Mouse (Mus musculus): Measurements from ENCODE around the gene Reln.

The Reln gene

GRCm38 (mm10) chr5:22274134-22274533 is 70.4 kb downstream of the Reln start:
- no peaks in the 10 kb centered on the region for H3K9me3 ChIP-seq (ENCODE audit: low read length)
- H3K4me3 ChIP-seq (replicated peaks; ENCODE audit: low read length) = no peak overlapping the region
- TF ChIP-seq POU5F1 (IDR thresholded peaks at IDR 0.05; ENCODE audit: borderline replicate concordance, low read length) (no peak), NANOG (IDR thresholded peaks at IDR 0.05; ENCODE audit: borderline replicate concordance, low read length) (no peak), CTCF (conservative IDR thresholded peaks at IDR 0.05; ENCODE audit: low read length) (no peak)
- no peaks in the 10 kb centered on the region for H3K27me3 ChIP-seq (ENCODE audit: insufficient read depth, low read length)
- no peaks in the 10 kb centered on the region for H3K36me3 ChIP-seq (ENCODE audit: insufficient read depth, low read length)
- no peaks in the 10 kb centered on the region for H3K4me1 ChIP-seq (replicated peaks; ENCODE audit: low read depth, low read length)

GRCm38 (mm10) chr5:22266489-22267301 is 77.8 kb downstream of the Reln start:
- TF ChIP-seq POU5F1 (IDR thresholded peaks at IDR 0.05; ENCODE audit: borderline replicate concordance, low read length) (no peak), CTCF (conservative IDR thresholded peaks at IDR 0.05; ENCODE audit: low read length) (no peak), NANOG (IDR thresholded peaks at IDR 0.05; ENCODE audit: borderline replicate concordance, low read length) (no peak)
- no peaks in the 10 kb centered on the region for H3K36me3 ChIP-seq (ENCODE audit: insufficient read depth, low read length)
- no peaks in the 10 kb centered on the region for H3K27me3 ChIP-seq (ENCODE audit: insufficient read depth, low read length)
- no peaks in the 10 kb centered on the region for H3K4me1 ChIP-seq (replicated peaks; ENCODE audit: low read depth, low read length)
- no peak overlapping the region for H3K4me3 ChIP-seq (replicated peaks; ENCODE audit: low read length)
- H3K9me3 ChIP-seq (ENCODE audit: low read length) = no peaks in the 10 kb centered on the region

- Histone ChIP-seq H3K4me3 (replicated peaks; ENCODE audit: low read length) (no peak overlapping the region), H3K4me1 (replicated peaks; ENCODE audit: low read depth, low read length) (no peaks in the 10 kb centered on the region), H3K9me3 (ENCODE audit: low read length) (no peaks in the 10 kb centered on the region), H3K36me3 (ENCODE audit: insufficient read depth, low read length) (no peaks in the 10 kb centered on the region), H3K27me3 (ENCODE audit: insufficient read depth, low read length) (no peaks in the 10 kb centered on the region)
- TF ChIP-seq NANOG (IDR thresholded peaks at IDR 0.05; ENCODE audit: borderline replicate concordance, low read length) (no peak), POU5F1 (IDR thresholded peaks at IDR 0.05; ENCODE audit: borderline replicate concordance, low read length) (no peak), CTCF (conservative IDR thresholded peaks at IDR 0.05; ENCODE audit: low read length) (no peak)
These were observed 82.1 kb downstream of the Reln start for GRCm38 (mm10) chr5:22262351-22262765.

- no peaks in the 10 kb centered on the region for H3K27me3 ChIP-seq (ENCODE audit: insufficient read depth, low read length)
- H3K36me3 ChIP-seq (ENCODE audit: insufficient read depth, low read length) = no peaks in the 10 kb centered on the region
- TF ChIP-seq NANOG (IDR thresholded peaks at IDR 0.05; ENCODE audit: borderline replicate concordance, low read length) (no peak), CTCF (conservative IDR thresholded peaks at IDR 0.05; ENCODE audit: low read length) (no peak), POU5F1 (IDR thresholded peaks at IDR 0.05; ENCODE audit: borderline replicate concordance, low read length) (no peak)
These were observed 89.2 kb downstream of the Reln start for GRCm38 (mm10) chr5:22255346-22255745.

GRCm38 (mm10) chr5:22253910-22254309 is 90.6 kb downstream of the Reln start:
- Histone ChIP-seq H3K27me3 (ENCODE audit: insufficient read depth, low read length) (no peaks in the 10 kb centered on the region), H3K4me3 (replicated peaks; ENCODE audit: low read length) (no peak overlapping the region), H3K9me3 (ENCODE audit: low read length) (no peaks in the 10 kb centered on the region), H3K4me1 (replicated peaks; ENCODE audit: low read depth, low read length) (no peaks in the 10 kb centered on the region), H3K36me3 (ENCODE audit: insufficient read depth, low read length) (no peaks in the 10 kb centered on the region)
- TF ChIP-seq CTCF (conservative IDR thresholded peaks at IDR 0.05; ENCODE audit: low read length) (no peak), NANOG (IDR thresholded peaks at IDR 0.05; ENCODE audit: borderline replicate concordance, low read length) (no peak)

More at GRCm38 (mm10) chr5:22255346-22255745, 89.2 kb downstream of the Reln start:
- Histone ChIP-seq H3K4me3 (replicated peaks; ENCODE audit: low read length) (no peak overlapping the region), H3K9me3 (ENCODE audit: low read length) (no peaks in the 10 kb centered on the region), H3K4me1 (replicated peaks; ENCODE audit: low read depth, low read length) (no peaks in the 10 kb centered on the region)

- Histone ChIP-seq H3K9me3 (ENCODE audit: low read length) (no peaks in the 10 kb centered on the region), H3K4me1 (replicated peaks; ENCODE audit: low read depth, low read length) (no peaks in the 10 kb centered on the region), H3K27me3 (ENCODE audit: insufficient read depth, low read length) (no peaks in the 10 kb centered on the region), H3K36me3 (ENCODE audit: insufficient read depth, low read length) (no peaks in the 10 kb centered on the region), H3K4me3 (replicated peaks; ENCODE audit: low read length) (no peak overlapping the region)
- TF ChIP-seq NANOG (IDR thresholded peaks at IDR 0.05; ENCODE audit: borderline replicate concordance, low read length) (no peak), POU5F1 (IDR thresholded peaks at IDR 0.05; ENCODE audit: borderline replicate concordance, low read length) (no peak), CTCF (conservative IDR thresholded peaks at IDR 0.05; ENCODE audit: low read length) (no peak)
These were observed 91.2 kb downstream of the Reln start for GRCm38 (mm10) chr5:22253318-22253717.

- TF ChIP-seq CTCF (conservative IDR thresholded peaks at IDR 0.05; ENCODE audit: low read length) (no peak), POU5F1 (IDR thresholded peaks at IDR 0.05; ENCODE audit: borderline replicate concordance, low read length) (no peak), NANOG (IDR thresholded peaks at IDR 0.05; ENCODE audit: borderline replicate concordance, low read length) (no peak)
- no peaks in the 10 kb centered on the region for H3K36me3 ChIP-seq (ENCODE audit: insufficient read depth, low read length)
- no peaks in the 10 kb centered on the region for H3K27me3 ChIP-seq (ENCODE audit: insufficient read depth, low read length)
- H3K4me1 ChIP-seq (replicated peaks; ENCODE audit: low read depth, low read length) = no peaks in the 10 kb centered on the region
- no peak overlapping the region for H3K4me3 ChIP-seq (replicated peaks; ENCODE audit: low read length)
- no peaks in the 10 kb centered on the region for H3K9me3 ChIP-seq (ENCODE audit: low read length)
These were observed 96.7 kb downstream of the Reln start for GRCm38 (mm10) chr5:22247850-22248249.

GRCm38 (mm10) chr5:22245056-22245455 is 99.4 kb downstream of the Reln start:
- no peak for TF ChIP-seq NANOG (IDR thresholded peaks at IDR 0.05; ENCODE audit: borderline replicate concordance, low read length)
- TF ChIP-seq CTCF (conservative IDR thresholded peaks at IDR 0.05; ENCODE audit: low read length) = no peak
- no peak for TF ChIP-seq POU5F1 (IDR thresholded peaks at IDR 0.05; ENCODE audit: borderline replicate concordance, low read length)
- Histone ChIP-seq H3K36me3 (ENCODE audit: insufficient read depth, low read length) (no peaks in the 10 kb centered on the region), H3K27me3 (ENCODE audit: insufficient read depth, low read length) (no peaks in the 10 kb centered on the region), H3K4me3 (replicated peaks; ENCODE audit: low read length) (no peak overlapping the region), H3K9me3 (ENCODE audit: low read length) (no peaks in the 10 kb centered on the region), H3K4me1 (replicated peaks; ENCODE audit: low read depth, low read length) (no peaks in the 10 kb centered on the region)

- TF ChIP-seq POU5F1 (IDR thresholded peaks at IDR 0.05; ENCODE audit: borderline replicate concordance, low read length) (no peak), NANOG (IDR thresholded peaks at IDR 0.05; ENCODE audit: borderline replicate concordance, low read length) (no peak), CTCF (conservative IDR thresholded peaks at IDR 0.05; ENCODE audit: low read length) (no peak)
- H3K9me3 ChIP-seq (ENCODE audit: low read length) = no peaks in the 10 kb centered on the region
- H3K4me3 ChIP-seq (replicated peaks; ENCODE audit: low read length) = no peak overlapping the region
- H3K36me3 ChIP-seq (ENCODE audit: insufficient read depth, low read length) = no peaks in the 10 kb centered on the region
- no peaks in the 10 kb centered on the region for H3K4me1 ChIP-seq (replicated peaks; ENCODE audit: low read depth, low read length)
- H3K27me3 ChIP-seq (ENCODE audit: insufficient read depth, low read length) = no peaks in the 10 kb centered on the region
These were observed 101.0 kb downstream of the Reln start for GRCm38 (mm10) chr5:22243538-22243937.
